Mouse (Mus musculus) urinary bladder, adult 18-20 months (tissue): Measurements from ENCODE around the gene Tgfbr2.

Experiments used
- DNase-seq, 2 experiments: peaks; one replicate each; pipeline ENCODE4 v3.0.0; 2022; ENCODE audit warnings: low spot score in 2 of 2, mixed read lengths in 2 of 2

Tgfbr2 gene

GRCm38 (mm10) chr9:116193889-116194450 is 18.8 kb upstream of the Tgfbr2 start:
- DNase-seq = no peak

GRCm38 (mm10) chr9:116193535-116193881 is 18.3 kb upstream of the Tgfbr2 start:
- DNase-seq = no peak

GRCm38 (mm10) chr9:116192826-116193534 is 17.8 kb upstream of the Tgfbr2 start:
- no peak for DNase-seq

- no peak for DNase-seq
Observed at GRCm38 (mm10) chr9:116192253-116192652, 17.1 kb upstream of the Tgfbr2 start.

GRCm38 (mm10) chr9:116189831-116190230 is 14.7 kb upstream of the Tgfbr2 start:
- no peak for DNase-seq

- DNase-seq = no peak
Observed at GRCm38 (mm10) chr9:116188952-116189666, 13.9 kb upstream of the Tgfbr2 start.

GRCm38 (mm10) chr9:116187181-116187731 is 12.1 kb upstream of the Tgfbr2 start:
- DNase-seq = no peak

- DNase-seq = no peak
Observed at GRCm38 (mm10) chr9:116184903-116185302, 9.7 kb upstream of the Tgfbr2 start.

- DNase-seq = no peak
Observed at GRCm38 (mm10) chr9:116183035-116183434, 7.9 kb upstream of the Tgfbr2 start.

- DNase-seq = no peak
Observed at GRCm38 (mm10) chr9:116181608-116182007, 6.4 kb upstream of the Tgfbr2 start.

GRCm38 (mm10) chr9:116178151-116178550 is 3.0 kb upstream of the Tgfbr2 start:
- DNase-seq = no peak

- no peak for DNase-seq
Observed at GRCm38 (mm10) chr9:116177108-116177507, 1.9 kb upstream of the Tgfbr2 start.

GRCm38 (mm10) chr9:116175488-116176115 is 442 bp upstream of the Tgfbr2 start:
- peak in 1 of 2 experiments; percentile 66 for DNase-seq

GRCm38 (mm10) chr9:116173473-116174170 is 1.5 kb downstream of the Tgfbr2 start:
- no peak for DNase-seq

GRCm38 (mm10) chr9:116173059-116173458 is 2.1 kb downstream of the Tgfbr2 start:
- DNase-seq = no peak

- DNase-seq = no peak
Observed at GRCm38 (mm10) chr9:116169067-116169466, 6.1 kb downstream of the Tgfbr2 start.

- no peak for DNase-seq
Observed at GRCm38 (mm10) chr9:116167304-116167880, 7.8 kb downstream of the Tgfbr2 start.

- DNase-seq = no peak
Observed at GRCm38 (mm10) chr9:116166363-116166762, 8.8 kb downstream of the Tgfbr2 start.

GRCm38 (mm10) chr9:116163883-116164282 is 11.3 kb downstream of the Tgfbr2 start:
- DNase-seq = no peak

GRCm38 (mm10) chr9:116162866-116163374 is 12.2 kb downstream of the Tgfbr2 start:
- DNase-seq = no peak

- no peak for DNase-seq
Observed at GRCm38 (mm10) chr9:116160860-116161259, 14.3 kb downstream of the Tgfbr2 start.
